Mouse (Mus musculus): ENCODE measurements around the gene Kdm2a. TPM values are rescaled to one million over a fixed set of nuclear protein-coding genes. Genes with fewer than 3 reads are reported as not detected.

Kdm2a gene
- 10 to 100 TPM; 36.9 to 47.7 (median 38.9) TPM for total RNA-seq (2022)

- DNase-seq (ENCODE audit: low spot score): peak; percentile 51
Measured at GRCm38 (mm10) chr19:4397798-4398629, at the start of gene Kdm2a. Gene Kdm2a (minus strand): TSS chr19:4398285.

- no peak for DNase-seq (ENCODE audit: low spot score)
Measured at GRCm38 (mm10) chr19:4447445-4447844, 49.4 kb upstream of the Kdm2a start.

- DNase-seq (ENCODE audit: low spot score): no peak
Measured at GRCm38 (mm10) chr19:4446661-4447420, 48.8 kb upstream of the Kdm2a start.

- peak; percentile 67 for DNase-seq (ENCODE audit: low spot score)
Measured at GRCm38 (mm10) chr19:4442408-4442807, 44.3 kb upstream of the Kdm2a start.

- peak; percentile 26 for DNase-seq (ENCODE audit: low spot score)
Measured at GRCm38 (mm10) chr19:4441621-4442161, 43.6 kb upstream of the Kdm2a start.

GRCm38 (mm10) chr19:4441090-4441591 lies 43.1 kb upstream of the Kdm2a start:
- peak; percentile 38 for DNase-seq (ENCODE audit: low spot score)

- DNase-seq (ENCODE audit: low spot score): no peak
Measured at GRCm38 (mm10) chr19:4440222-4440621, 42.1 kb upstream of the Kdm2a start.

GRCm38 (mm10) chr19:4439161-4439801 lies 41.2 kb upstream of the Kdm2a start, which contains the start of gene Rhod:
Gene Rhod (minus strand): TSS chr19:4439432.
- peak; percentile 36 for DNase-seq (ENCODE audit: low spot score)

- DNase-seq (ENCODE audit: low spot score): no peak
Measured at GRCm38 (mm10) chr19:4438791-4439160, 40.7 kb upstream of the Kdm2a start.

- DNase-seq (ENCODE audit: low spot score): no peak
Measured at GRCm38 (mm10) chr19:4437886-4438285, 39.8 kb upstream of the Kdm2a start.

GRCm38 (mm10) chr19:4436254-4436653 lies 38.2 kb upstream of the Kdm2a start:
- DNase-seq (ENCODE audit: low spot score): no peak

GRCm38 (mm10) chr19:4434999-4435398 lies 36.9 kb upstream of the Kdm2a start:
- DNase-seq (ENCODE audit: low spot score): no peak

GRCm38 (mm10) chr19:4433756-4434155 lies 35.7 kb upstream of the Kdm2a start:
- DNase-seq (ENCODE audit: low spot score): no peak

- DNase-seq (ENCODE audit: low spot score): no peak
Measured at GRCm38 (mm10) chr19:4430091-4430620, 32.1 kb upstream of the Kdm2a start.

GRCm38 (mm10) chr19:4425610-4426366 lies 27.7 kb upstream of the Kdm2a start:
- no peak for DNase-seq (ENCODE audit: low spot score)

- DNase-seq (ENCODE audit: low spot score): no peak
Measured at GRCm38 (mm10) chr19:4423021-4423420, 24.9 kb upstream of the Kdm2a start.

- no peak for DNase-seq (ENCODE audit: low spot score)
Measured at GRCm38 (mm10) chr19:4422581-4422980, 24.5 kb upstream of the Kdm2a start.

GRCm38 (mm10) chr19:4420153-4420910 lies 22.2 kb upstream of the Kdm2a start:
- no peak for DNase-seq (ENCODE audit: low spot score)

GRCm38 (mm10) chr19:4419711-4420110 lies 21.6 kb upstream of the Kdm2a start:
- DNase-seq (ENCODE audit: low spot score): no peak

GRCm38 (mm10) chr19:4417713-4418112 lies 19.6 kb upstream of the Kdm2a start:
- DNase-seq (ENCODE audit: low spot score): no peak
